Mouse (Mus musculus) thymus, adult 2 months (tissue): ENCODE measurements around the gene Pnpt1.

Experiments
- CTCF ChIP-seq: fragments of 200-500 bp; IDR thresholded peaks from 2 replicates; pipeline ENCODE4 v1.5.1; 2012; ENCODE audit warnings: mild to moderate bottlenecking, control low read depth, low read length, moderate library complexity, borderline replicate concordance; ENCODE audit not compliant: control insufficient read depth, poor library complexity, insufficient read depth; ENCODE audit errors: extremely low read depth
- POLR2A ChIP-seq: fragments of 200-500 bp; IDR thresholded peaks from 2 replicates; pipeline ENCODE4 v1.6.1; 2012; ENCODE audit warnings: mild to moderate bottlenecking, low read length, control low read depth, moderate library complexity; ENCODE audit not compliant: control insufficient read depth, poor library complexity, insufficient read depth; ENCODE audit errors: extremely low read depth

- TF ChIP-seq CTCF (no peak), POLR2A (no peak)
These were observed 51.2 kb downstream of the Pnpt1 start for GRCm38 (mm10) chr11:29181751-29182150.
